Mouse (Mus musculus) hindbrain, embryonic 10.5 days (tissue): ENCODE data around the gene Tubgcp3. TPM values are rescaled to one million over a fixed set of nuclear protein-coding genes. Genes with fewer than 3 reads are reported as not detected.
A peak's percentile ranks its signal among the peaks of the same experiment; 100 is the strongest.

Experiments used
- DNase-seq: peaks from one replicate; pipeline ENCODE4 v3.0.0-alpha.2; 2017; ENCODE audit warnings: low spot score
- H3K27ac ChIP-seq: fragments of 300-500 bp; sonication (generic); 2 replicates; pipeline ENCODE4 v1.5.1; 2016; ENCODE audit warnings: mild to moderate bottlenecking, moderate library complexity
- H3K27me3 ChIP-seq: fragments of 300-500 bp; sonication (generic); 2 replicates; pipeline ENCODE4 v1.6.1; 2016; ENCODE audit warnings: mild to moderate bottlenecking; ENCODE audit not compliant: poor library complexity, insufficient read depth, severe bottlenecking
- H3K36me3 ChIP-seq: fragments of 300-500 bp; sonication (generic); 2 replicates; pipeline ENCODE4 v1.6.1; 2016; ENCODE audit warnings: mild to moderate bottlenecking, moderate library complexity
- H3K4me1 ChIP-seq: fragments of 300-500 bp; sonication (generic); replicated peaks from 2 replicates; pipeline ENCODE4 v1.6.1; 2016; ENCODE audit warnings: mild to moderate bottlenecking
- H3K4me3 ChIP-seq: fragments of 300-500 bp; sonication (generic); 2 replicates; pipeline ENCODE4 v1.5.1; 2016; ENCODE audit warnings: mild to moderate bottlenecking, moderate library complexity
- H3K9me3 ChIP-seq: fragments of 300-500 bp; sonication (generic); 2 replicates; pipeline ENCODE4 v1.6.1; 2016; ENCODE audit warnings: mild to moderate bottlenecking, moderate library complexity
- WGBS: fragments of 180-500 bp; shearing (Covaris S2); methylation state at CpG from one replicate; pipeline ENCODE4 v1.1.7; 2016; 5-methylcytosine and 5-hydroxymethylcytosine counted together
- polyA plus RNA-seq: library from polyadenylated mRNA; unstranded; fragments of >200 nt; fragmentation: Nextera tagmentation; extraction: Ambion mirVana; gene quantifications from 2 replicates; pipeline ENCODE4 v1.2.1, GENCODE M21; 2016

The Tubgcp3 gene
- polyA plus RNA-seq, 1 experiment from 2014 or later, result 49.9 TPM

- Histone ChIP-seq H3K27me3 (peaks cover 49% of the 10 kb centered on the region), H3K4me3 (no peak overlapping the region), H3K27ac (no peak overlapping the region), H3K36me3 (no peaks in the 10 kb centered on the region), H3K4me1 (peaks cover 9% of the 10 kb centered on the region), H3K9me3 (no peaks in the 10 kb centered on the region)
- no peak for DNase-seq
- WGBS, result 57% methylated on average over 7 of the region's 7 CpGs
These were observed 105.5 kb downstream of the Tubgcp3 start for GRCm38 (mm10) chr8:12566509-12566908.

GRCm38 (mm10) chr8:12565488-12565887, 106.6 kb downstream of the Tubgcp3 start:
- H3K4me1 ChIP-seq, result peaks cover 10% of the 10 kb centered on the region
- H3K9me3 ChIP-seq, result no peaks in the 10 kb centered on the region
- WGBS, result 69% methylated on average over 10 of the region's 10 CpGs
- no peaks in the 10 kb centered on the region for H3K36me3 ChIP-seq
- H3K4me3 ChIP-seq, result no peak overlapping the region
- peaks cover 57% of the 10 kb centered on the region for H3K27me3 ChIP-seq
- no peak for DNase-seq
- H3K27ac ChIP-seq, result no peak overlapping the region

GRCm38 (mm10) chr8:12564307-12564706, 107.7 kb downstream of the Tubgcp3 start:
- Histone ChIP-seq H3K27ac (no peak overlapping the region), H3K9me3 (no peaks in the 10 kb centered on the region), H3K36me3 (no peaks in the 10 kb centered on the region), H3K27me3 (peaks cover 65% of the 10 kb centered on the region), H3K4me1 (peaks cover 10% of the 10 kb centered on the region), H3K4me3 (no peak overlapping the region)
- peak; percentile 58 for DNase-seq
- WGBS, result 4% methylated on average over 4 of the region's 4 CpGs

Other genes starting within 250 kb of the Tubgcp3 start
- gene Spaca7, start 99.2 kb downstream of the Tubgcp3 start, polyA plus RNA-seq, result not detected in 2 replicates
- 8.5 and 8.8 TPM in 2 replicates for gene Atp11a, start 84.8 kb upstream of the Tubgcp3 start, polyA plus RNA-seq
- 31.5 and 46.4 TPM in 2 replicates for gene Mcf2l, start 201.6 kb upstream of the Tubgcp3 start, polyA plus RNA-seq